Mouse (Mus musculus) E14TG2a.4 (cell line): Measurements from ENCODE around the gene Proser2.
A peak's percentile ranks its signal among the peaks of the same experiment; 100 is the strongest.

ENCODE experiments used
- CTCF ChIP-seq: conservative IDR thresholded peaks from 2 replicates; pipeline ENCODE4 v1.5.1; 2014; ENCODE audit warnings: low read length
- NANOG ChIP-seq: IDR thresholded peaks from 2 replicates; pipeline ENCODE4 v1.6.1; 2014; ENCODE audit warnings: borderline replicate concordance, low read length, mixed read lengths

DNA sequence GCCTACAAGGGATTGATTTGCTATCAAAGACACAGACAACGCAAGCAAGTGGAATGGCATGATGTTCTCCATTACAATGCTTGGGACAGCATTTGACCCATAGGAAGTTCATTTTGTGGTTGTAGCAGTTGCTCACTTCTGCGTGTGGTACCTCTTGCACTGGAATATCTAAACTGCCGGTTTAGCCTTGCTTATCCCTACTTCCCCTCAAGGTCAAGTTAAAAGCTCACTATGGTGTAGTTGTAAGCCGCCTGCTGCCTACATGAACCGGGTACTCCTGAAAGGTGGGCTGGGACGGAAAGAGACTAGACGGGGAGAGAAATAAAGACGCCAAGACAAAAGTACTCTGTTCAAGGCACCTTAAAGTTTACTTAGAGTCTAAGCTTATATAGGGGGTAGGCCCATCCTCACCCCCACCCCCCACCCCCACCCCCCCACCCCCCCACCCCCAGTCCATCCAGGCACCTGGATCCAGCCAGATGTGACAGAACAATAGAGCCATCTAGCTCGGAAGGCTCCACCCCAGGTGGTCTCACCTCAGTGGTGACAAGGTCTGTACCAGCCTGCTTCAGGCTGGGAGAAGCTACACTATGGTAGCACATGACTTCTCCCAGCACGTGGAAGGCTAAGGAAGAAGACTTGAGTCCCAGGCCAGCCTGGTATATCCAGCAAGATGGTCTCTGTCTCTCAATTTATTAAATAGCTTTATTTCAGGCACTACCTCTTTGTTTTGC is 69.8 kb downstream of the Proser2 start:
- TF ChIP-seq CTCF (no peak), NANOG (peak; percentile 69; the same call in 1 of the 2 replicates)
